Mouse (Mus musculus): ENCODE data around the gene Efna4. TPM values are rescaled to one million over a fixed set of nuclear protein-coding genes. Genes with fewer than 3 reads are reported as not detected.

The Efna4 gene
- polyA plus RNA-seq, 1 experiment from 2014 or later: 6.7 TPM

- H3K36me3 ChIP-seq (ENCODE audit: control insufficient read depth, insufficient read depth, low read length): no peaks in the 10 kb centered on the region
- 61% methylated on average over 2 of the region's 2 CpGs for WGBS
- H3K9me3 ChIP-seq (ENCODE audit: control insufficient read depth, low read length): no peaks in the 10 kb centered on the region
- H3K27me3 ChIP-seq (ENCODE audit: control insufficient read depth, insufficient read depth, low read length): 0 out of 2 replicates have a peak, but pooled peaks cover 4% of the 10 kb centered on the region
- H3K27ac ChIP-seq (replicated peaks in 1 of 2; ENCODE audit: control insufficient read depth in 1 of 2, insufficient read depth in 1 of 2, low read depth in 2 of 2, low read length in 2 of 2): no peak overlapping the region
- peaks cover 5 to 6% of the 10 kb centered on the region in 2 experiments; a peak in 2 of 4 replicates for H3K4me1 ChIP-seq (ENCODE audit: control insufficient read depth in 2 of 2, insufficient read depth in 2 of 2, low read length in 2 of 2)
- no peak for ATAC-seq (ENCODE audit: insufficient number of reproducible peaks, insufficient read depth, low FRiP score, low read depth)
- no peak overlapping the region for H3K9ac ChIP-seq (ENCODE audit: low read length)
- peak overlapping the region; percentile 71; the same call in 1 of the 2 replicates for H3K4me2 ChIP-seq (ENCODE audit: low read length)
- H3K4me3 ChIP-seq (ENCODE audit: control insufficient read depth in 1 of 2, insufficient read depth in 1 of 2, low read depth in 1 of 2, low read length in 2 of 2): no peak overlapping the region
Measured at GRCm38 (mm10) chr3:89300514-89300913, 37.3 kb downstream of the Efna4 start.

GRCm38 (mm10) chr3:89300071-89300470 lies 37.8 kb downstream of the Efna4 start:
- no peak for ATAC-seq (ENCODE audit: insufficient number of reproducible peaks, insufficient read depth, low FRiP score, low read depth)

DNA sequence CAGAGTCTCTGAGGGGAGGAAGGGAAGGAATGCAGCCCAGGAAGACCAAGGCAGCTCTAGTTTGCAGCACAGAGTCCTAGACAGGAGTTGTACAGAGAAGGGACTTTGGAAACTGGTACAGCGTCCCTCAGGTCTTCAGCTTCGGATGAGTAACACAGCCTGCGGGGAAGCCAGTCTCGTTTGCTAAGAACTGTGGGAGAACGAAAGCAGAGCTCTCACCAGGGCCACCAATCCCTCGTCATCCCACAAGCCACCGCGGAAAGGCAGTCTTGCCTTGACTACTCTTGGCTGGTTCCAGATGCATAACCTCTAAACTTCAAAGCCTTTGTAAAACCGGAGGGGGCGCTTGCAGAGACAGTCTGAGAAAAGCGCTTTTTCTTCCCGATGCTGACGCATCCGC lies 38.3 kb downstream of the Efna4 start:
- Histone ChIP-seq H3K27ac (replicated peaks in 1 of 2; ENCODE audit: control insufficient read depth in 1 of 2, insufficient read depth in 1 of 2, low read depth in 2 of 2, low read length in 2 of 2) (no peak overlapping the region), H3K4me3 (ENCODE audit: control insufficient read depth in 1 of 2, insufficient read depth in 1 of 2, low read depth in 1 of 2, low read length in 2 of 2) (peak overlapping the region; percentile 31 to 34), H3K9ac (ENCODE audit: low read length) (peak overlapping the region; percentile 63), H3K4me1 (ENCODE audit: control insufficient read depth in 2 of 2, insufficient read depth in 2 of 2, low read length in 2 of 2) (peaks cover 5 to 6% of the 10 kb centered on the region in 2 experiments; a peak in 2 of 4 replicates), H3K4me2 (ENCODE audit: low read length) (peak overlapping the region; percentile 71), H3K27me3 (ENCODE audit: control insufficient read depth, insufficient read depth, low read length) (0 out of 2 replicates have a peak, but pooled peaks cover 4% of the 10 kb centered on the region), H3K36me3 (ENCODE audit: control insufficient read depth, insufficient read depth, low read length) (no peaks in the 10 kb centered on the region), H3K9me3 (ENCODE audit: control insufficient read depth, low read length) (no peaks in the 10 kb centered on the region)
- 3% methylated on average over 14 of the region's 14 CpGs for WGBS
- ATAC-seq (ENCODE audit: insufficient number of reproducible peaks, insufficient read depth, low FRiP score, low read depth): no peak

More at GRCm38 (mm10) chr3:89300071-89300470, 37.8 kb downstream of the Efna4 start:
- Histone ChIP-seq H3K36me3 (ENCODE audit: control insufficient read depth, insufficient read depth, low read length) (no peaks in the 10 kb centered on the region), H3K4me2 (ENCODE audit: low read length) (peak overlapping the region; percentile 71), H3K4me3 (ENCODE audit: control insufficient read depth in 1 of 2, insufficient read depth in 1 of 2, low read depth in 1 of 2, low read length in 2 of 2) (peak overlapping the region in 1 of 2 experiments; percentile 31; a peak in 2 of 4 replicates), H3K9me3 (ENCODE audit: control insufficient read depth, low read length) (no peaks in the 10 kb centered on the region), H3K27me3 (ENCODE audit: control insufficient read depth, insufficient read depth, low read length) (0 out of 2 replicates have a peak, but pooled peaks cover 4% of the 10 kb centered on the region), H3K27ac (replicated peaks in 1 of 2; ENCODE audit: control insufficient read depth in 1 of 2, insufficient read depth in 1 of 2, low read depth in 2 of 2, low read length in 2 of 2) (no peak overlapping the region), H3K4me1 (ENCODE audit: control insufficient read depth in 2 of 2, insufficient read depth in 2 of 2, low read length in 2 of 2) (peaks cover 5 to 6% of the 10 kb centered on the region in 2 experiments; a peak in 2 of 4 replicates), H3K9ac (ENCODE audit: low read length) (peak overlapping the region; percentile 63; the same call in 1 of the 2 replicates)
- WGBS: 46% methylated on average over 1 of the region's 1 CpGs

DNA sequence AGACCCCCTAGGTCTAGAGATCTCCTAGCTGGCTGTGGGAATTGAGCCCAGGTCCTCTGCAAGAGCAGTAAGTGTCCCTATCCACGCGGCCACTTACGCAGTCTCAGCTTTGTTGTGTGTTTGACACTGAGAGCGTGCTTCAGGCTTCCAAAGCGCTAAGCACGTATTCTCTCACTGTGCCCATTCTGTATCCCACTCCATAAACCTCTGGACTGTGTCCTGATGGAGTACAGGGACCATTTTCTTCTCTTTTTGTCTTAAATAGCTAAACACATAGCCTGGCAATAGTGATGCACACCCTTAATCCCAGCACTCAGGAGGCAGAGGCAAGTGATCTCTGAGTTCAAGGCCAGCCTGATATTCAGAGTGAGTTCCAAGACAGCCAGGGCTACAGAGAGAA lies 38.9 kb downstream of the Efna4 start:
- no peaks in the 10 kb centered on the region for H3K9me3 ChIP-seq (ENCODE audit: control insufficient read depth, low read length)

DNA sequence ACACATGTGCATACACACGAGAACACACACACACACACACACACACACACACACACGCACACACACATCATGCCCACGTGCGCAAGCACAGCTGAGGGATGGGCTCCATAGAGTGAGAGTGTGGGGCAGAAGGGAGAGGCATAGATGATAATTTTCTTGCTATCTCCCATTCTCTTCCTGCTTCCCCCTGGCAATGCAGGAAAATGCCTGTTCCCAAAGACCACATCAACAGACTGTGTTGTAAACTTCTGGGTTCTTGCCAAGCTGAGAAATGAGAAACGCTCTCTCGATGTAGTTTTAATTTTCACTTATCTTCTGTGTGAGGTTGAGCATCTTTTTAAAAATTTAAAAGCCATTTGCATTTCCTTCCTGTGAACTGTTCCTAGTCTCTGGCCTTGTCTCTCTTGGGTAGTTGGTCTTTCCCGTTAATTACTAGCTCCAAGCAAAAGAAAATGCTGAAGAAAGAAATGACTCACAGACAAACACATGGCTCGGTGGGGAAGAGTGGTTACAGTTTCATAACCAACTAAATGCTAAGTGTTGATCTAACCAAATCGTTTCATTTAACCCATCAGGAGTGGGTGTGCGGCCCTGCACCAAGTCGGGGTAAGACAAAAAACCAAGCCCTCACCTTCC lies 40.9 kb downstream of the Efna4 start:
- Histone ChIP-seq H3K9me3 (ENCODE audit: control insufficient read depth, low read length) (no peaks in the 10 kb centered on the region), H3K36me3 (ENCODE audit: control insufficient read depth, insufficient read depth, low read length) (no peaks in the 10 kb centered on the region), H3K4me3 (ENCODE audit: control insufficient read depth in 1 of 2, insufficient read depth in 1 of 2, low read depth in 1 of 2, low read length in 2 of 2) (no peak overlapping the region), H3K27ac (replicated peaks in 1 of 2; ENCODE audit: control insufficient read depth in 1 of 2, insufficient read depth in 1 of 2, low read depth in 2 of 2, low read length in 2 of 2) (no peak overlapping the region), H3K27me3 (ENCODE audit: control insufficient read depth, insufficient read depth, low read length) (0 out of 2 replicates have a peak, but pooled peaks cover 4% of the 10 kb centered on the region), H3K4me2 (ENCODE audit: low read length) (no peak overlapping the region), H3K4me1 (ENCODE audit: control insufficient read depth in 2 of 2, insufficient read depth in 2 of 2, low read length in 2 of 2) (peaks cover 5 to 6% of the 10 kb centered on the region in 2 experiments; a peak in 2 of 4 replicates), H3K9ac (ENCODE audit: low read length) (no peak overlapping the region)
- ATAC-seq (ENCODE audit: insufficient number of reproducible peaks, insufficient read depth, low FRiP score, low read depth): no peak
- WGBS: 72% methylated on average over 11 of the region's 11 CpGs

More for the DNA sequence above, 38.9 kb downstream of the Efna4 start:
- no peak overlapping the region for H3K9ac ChIP-seq (ENCODE audit: low read length)
- H3K27ac ChIP-seq (replicated peaks in 1 of 2; ENCODE audit: control insufficient read depth in 1 of 2, insufficient read depth in 1 of 2, low read depth in 2 of 2, low read length in 2 of 2): no peak overlapping the region
- ATAC-seq (ENCODE audit: insufficient number of reproducible peaks, insufficient read depth, low FRiP score, low read depth): no peak
- H3K4me1 ChIP-seq (ENCODE audit: control insufficient read depth in 2 of 2, insufficient read depth in 2 of 2, low read length in 2 of 2): peaks cover 5 to 6% of the 10 kb centered on the region in 2 experiments; a peak in 2 of 4 replicates
- H3K27me3 ChIP-seq (ENCODE audit: control insufficient read depth, insufficient read depth, low read length): 0 out of 2 replicates have a peak, but pooled peaks cover 4% of the 10 kb centered on the region
- 85% methylated on average over 6 of the region's 6 CpGs for WGBS
- H3K36me3 ChIP-seq (ENCODE audit: control insufficient read depth, insufficient read depth, low read length): no peaks in the 10 kb centered on the region
- peak overlapping the region; percentile 71; the same call in 1 of the 2 replicates for H3K4me2 ChIP-seq (ENCODE audit: low read length)
- H3K4me3 ChIP-seq (ENCODE audit: control insufficient read depth in 1 of 2, insufficient read depth in 1 of 2, low read depth in 1 of 2, low read length in 2 of 2): no peak overlapping the region

- Histone ChIP-seq H3K9ac (ENCODE audit: low read length) (no peak overlapping the region), H3K4me2 (ENCODE audit: low read length) (no peak overlapping the region), H3K9me3 (ENCODE audit: control insufficient read depth, low read length) (no peaks in the 10 kb centered on the region), H3K27me3 (ENCODE audit: control insufficient read depth, insufficient read depth, low read length) (0 out of 2 replicates have a peak, but pooled peaks cover 4% of the 10 kb centered on the region), H3K27ac (replicated peaks in 1 of 2; ENCODE audit: control insufficient read depth in 1 of 2, insufficient read depth in 1 of 2, low read depth in 2 of 2, low read length in 2 of 2) (no peak overlapping the region), H3K36me3 (ENCODE audit: control insufficient read depth, insufficient read depth, low read length) (no peaks in the 10 kb centered on the region), H3K4me3 (ENCODE audit: control insufficient read depth in 1 of 2, insufficient read depth in 1 of 2, low read depth in 1 of 2, low read length in 2 of 2) (no peak overlapping the region), H3K4me1 (ENCODE audit: control insufficient read depth in 2 of 2, insufficient read depth in 2 of 2, low read length in 2 of 2) (peaks cover 5 to 6% of the 10 kb centered on the region in 2 experiments; a peak in 2 of 4 replicates)
- 77% methylated on average over 8 of the region's 8 CpGs for WGBS
- no peak for ATAC-seq (ENCODE audit: insufficient number of reproducible peaks, insufficient read depth, low FRiP score, low read depth)
Measured at GRCm38 (mm10) chr3:89295685-89296230, 42.1 kb downstream of the Efna4 start.

DNA sequence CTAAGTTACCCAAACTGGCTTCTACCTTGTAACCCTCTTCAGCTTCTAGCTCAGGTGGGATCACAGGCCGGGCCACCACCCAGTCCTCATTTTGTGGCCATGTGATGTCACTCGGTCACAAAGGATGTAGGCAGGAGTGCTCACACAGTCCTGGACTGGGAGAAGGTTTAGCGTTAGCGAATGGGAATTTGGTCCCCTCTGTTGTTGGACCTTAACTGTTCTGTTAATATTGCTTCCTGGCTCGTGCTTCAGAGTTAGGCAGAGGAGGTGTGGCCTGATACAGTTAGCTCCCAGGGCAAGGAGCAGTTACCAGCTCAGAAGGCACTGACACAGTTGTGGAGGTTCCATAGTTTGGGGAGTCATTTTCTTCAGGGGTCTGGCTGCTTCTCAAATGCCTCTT lies 43.6 kb downstream of the Efna4 start:
- Histone ChIP-seq H3K36me3 (ENCODE audit: control insufficient read depth, insufficient read depth, low read length) (no peaks in the 10 kb centered on the region), H3K4me2 (ENCODE audit: low read length) (no peak overlapping the region), H3K27ac (replicated peaks in 1 of 2; ENCODE audit: control insufficient read depth in 1 of 2, insufficient read depth in 1 of 2, low read depth in 2 of 2, low read length in 2 of 2) (no peak overlapping the region), H3K9ac (ENCODE audit: low read length) (no peak overlapping the region), H3K9me3 (ENCODE audit: control insufficient read depth, low read length) (no peaks in the 10 kb centered on the region), H3K4me1 (ENCODE audit: control insufficient read depth in 2 of 2, insufficient read depth in 2 of 2, low read length in 2 of 2) (peaks cover 0 to 3% of the 10 kb centered on the region in 2 experiments; a peak in 1 of 4 replicates), H3K4me3 (ENCODE audit: control insufficient read depth in 1 of 2, insufficient read depth in 1 of 2, low read depth in 1 of 2, low read length in 2 of 2) (no peak overlapping the region), H3K27me3 (ENCODE audit: control insufficient read depth, insufficient read depth, low read length) (no peaks in the 10 kb centered on the region)
- ATAC-seq (ENCODE audit: insufficient number of reproducible peaks, insufficient read depth, low FRiP score, low read depth): no peak
- 78% methylated on average over 5 of the region's 5 CpGs for WGBS

Data from heart, embryonic 14.5 days (tissue).